Mouse (Mus musculus) stomach, embryonic 14.5 days (tissue): ENCODE measurements around the gene Mup5. TPM values are rescaled to one million over a fixed set of nuclear protein-coding genes. Genes with fewer than 3 reads are reported as not detected.
"Not testable (repeated sequence)": the region's sequence is repeated elsewhere in the genome, so short reads cannot be mapped to it uniquely, and the experiment has no call there.

Experiments used
- ATAC-seq: fragments of 200-750 bp; cut with Nextera tagmentation; 2 replicates; pipeline ENCODE4 v1.8.0; 2017; ENCODE audit warnings: low read depth, moderate TSS enrichment; ENCODE audit not compliant: insufficient number of reproducible peaks, insufficient read depth, low FRiP score
- H3K27ac ChIP-seq: fragments of 300-500 bp; sonication (generic); 2 replicates; pipeline ENCODE4 v1.5.1; 2014; ENCODE audit warnings: mild to moderate bottlenecking, low read length, moderate library complexity, mixed read lengths
- H3K27me3 ChIP-seq: fragments of 300-500 bp; sonication (generic); 2 replicates; pipeline ENCODE4 v1.6.1; 2014; ENCODE audit warnings: low read length, control low read depth, mixed read lengths; ENCODE audit not compliant: control insufficient read depth, insufficient read depth
- H3K36me3 ChIP-seq: fragments of 300-500 bp; sonication (generic); 2 replicates; pipeline ENCODE4 v1.6.1; 2014; ENCODE audit warnings: mild to moderate bottlenecking, control low read depth, low read length, moderate library complexity, mixed read lengths; ENCODE audit not compliant: control insufficient read depth, insufficient read depth
- H3K4me1 ChIP-seq: fragments of 300-500 bp; sonication (generic); 2 replicates; pipeline ENCODE4 v1.6.1; 2014; ENCODE audit warnings: low read length, control low read depth, mixed read lengths; ENCODE audit not compliant: control insufficient read depth, insufficient read depth
- H3K4me2 ChIP-seq: fragments of 300-500 bp; sonication (generic); replicated peaks from 2 replicates; pipeline ENCODE4 v1.6.1; 2014; ENCODE audit warnings: low read depth, low read length, control low read depth
- H3K4me3 ChIP-seq: fragments of 300-500 bp; sonication (generic); 2 replicates; pipeline ENCODE4 v1.5.1; 2014; ENCODE audit warnings: low read depth, low read length, control low read depth
- H3K9ac ChIP-seq: fragments of 300-500 bp; sonication (generic); replicated peaks from 2 replicates; pipeline ENCODE4 v1.6.1; 2014; ENCODE audit warnings: low read depth, mild to moderate bottlenecking, control low read depth, low read length, moderate library complexity, mixed read lengths
- H3K9me3 ChIP-seq: fragments of 300-500 bp; sonication (generic); 2 replicates; pipeline ENCODE4 v1.6.1; 2016; ENCODE audit warnings: low read depth, low read length, control low read depth; ENCODE audit not compliant: control insufficient read depth
- WGBS: fragments of 180-500 bp; shearing (Covaris S2); extraction: QIAGEN DNeasy Blood & Tissue Kit; methylation state at CpG from one replicate; pipeline ENCODE4 v1.1.7; 2014; 5-methylcytosine and 5-hydroxymethylcytosine counted together
- polyA plus RNA-seq: library from polyadenylated mRNA; unstranded; fragments of >200 nt; fragmentation: Nextera tagmentation; extraction: Ambion mirVana; gene quantifications from 2 replicates; pipeline ENCODE4 v1.2.1, GENCODE M21; 2014

Mup5 gene
- polyA plus RNA-seq, 1 experiment from 2014 or later: not detected

DNA sequence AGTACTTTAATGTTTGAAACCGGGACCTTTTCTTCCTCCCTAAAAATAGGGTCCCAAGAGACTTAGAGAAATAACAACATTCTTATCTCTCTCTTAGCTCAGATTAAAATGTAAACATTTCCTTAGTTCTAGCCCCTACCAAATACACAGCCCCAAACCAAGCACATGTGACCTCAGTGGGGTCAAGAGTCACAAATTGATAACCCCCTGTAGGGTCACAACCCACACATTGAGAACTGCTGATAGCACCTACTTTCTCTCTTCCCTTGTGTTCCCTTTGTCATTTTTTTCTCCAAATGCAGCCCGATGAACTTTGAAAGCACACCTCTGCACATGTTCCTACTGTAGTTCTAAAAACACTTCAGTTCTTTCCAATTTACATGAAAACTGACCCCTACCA, 19.4 kb downstream of the Mup5 start:
- Histone ChIP-seq H3K27me3 (no peaks in the 10 kb centered on the region), H3K4me1 (no peaks in the 10 kb centered on the region), H3K36me3 (no peaks in the 10 kb centered on the region), H3K9me3 (no peaks in the 10 kb centered on the region), H3K4me3 (no peak overlapping the region), H3K9ac (no peak overlapping the region), H3K27ac (no peak overlapping the region), H3K4me2 (no peak overlapping the region)
- ATAC-seq: peak; percentile 37; the same call in 1 of the 2 replicates
- WGBS: 18% methylated on average over 2 of the region's 2 CpGs

DNA sequence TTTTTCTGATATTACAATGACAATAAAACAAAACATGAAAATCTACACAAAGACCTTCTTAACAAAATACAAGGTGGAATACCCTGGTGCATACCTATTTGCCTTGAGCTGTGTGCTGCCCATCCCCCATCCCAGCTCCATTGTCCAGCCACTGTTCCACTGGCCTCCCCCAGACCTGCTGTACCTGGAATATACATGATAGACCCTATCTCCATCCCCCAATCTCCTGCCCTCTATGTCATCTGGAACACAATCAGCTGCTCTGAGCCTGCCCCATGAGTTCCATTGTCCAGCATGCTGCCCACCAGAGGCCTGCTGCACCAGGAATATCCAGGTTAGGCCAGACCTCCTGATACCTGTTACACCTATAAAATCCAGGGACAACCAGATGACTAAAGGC, 21.6 kb downstream of the Mup5 start:
- Histone ChIP-seq H3K27me3 (no peaks in the 10 kb centered on the region), H3K4me3 (no peak overlapping the region), H3K9ac (no peak overlapping the region), H3K27ac (no peak overlapping the region), H3K4me2 (no peak overlapping the region), H3K4me1 (no peaks in the 10 kb centered on the region), H3K9me3 (no peaks in the 10 kb centered on the region), H3K36me3 (no peaks in the 10 kb centered on the region)
- ATAC-seq: peak; percentile 33; the same call in 1 of the 2 replicates

DNA sequence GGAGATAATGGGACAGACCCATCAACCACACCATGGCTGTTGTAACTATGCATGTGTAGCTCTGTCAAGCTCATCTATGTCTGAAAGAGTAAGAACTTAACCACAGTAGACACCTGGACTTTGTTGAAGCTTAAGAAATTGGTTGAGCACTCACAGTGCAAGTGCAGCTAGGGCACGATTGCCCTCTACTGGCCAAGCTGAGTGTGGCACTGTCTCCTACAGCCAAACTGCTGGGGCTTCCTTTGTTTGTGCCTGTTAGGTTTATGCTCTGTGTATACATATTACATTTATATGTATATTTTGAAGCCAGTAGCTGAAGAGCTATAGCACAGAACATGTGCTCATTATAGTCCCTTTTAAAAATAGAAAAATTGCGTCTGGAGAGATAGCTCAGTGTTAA, 23.8 kb downstream of the Mup5 start:
- not testable (repeated sequence) for H3K4me1 ChIP-seq, H3K27me3 ChIP-seq, ATAC-seq, H3K36me3 ChIP-seq, H3K4me2 ChIP-seq, H3K27ac ChIP-seq, H3K9ac ChIP-seq, H3K9me3 ChIP-seq, H3K4me3 ChIP-seq
- WGBS: 18% methylated on average over 2 of the region's 2 CpGs

DNA sequence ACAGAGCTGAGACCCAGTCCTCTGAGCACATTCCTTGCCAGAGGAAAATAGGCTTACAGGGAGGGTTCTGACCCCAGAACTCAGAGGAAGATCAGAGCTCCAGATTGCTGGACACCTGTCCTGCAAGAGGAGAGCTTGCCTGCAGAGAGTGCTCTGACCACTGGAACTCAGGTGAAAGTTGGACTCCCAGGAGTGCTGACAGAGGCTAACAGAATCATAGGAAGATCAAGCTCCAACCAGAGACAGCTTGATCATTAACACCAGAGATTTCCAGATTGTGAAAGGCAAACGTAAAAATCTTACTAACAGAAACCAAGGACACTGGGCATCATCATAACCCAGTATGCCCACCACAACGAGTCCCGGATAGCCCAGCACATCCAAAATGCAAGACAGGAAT, 26.1 kb downstream of the Mup5 start:
- WGBS: 85% methylated on average over 3 of the region's 3 CpGs
- H3K9me3 ChIP-seq, H3K27ac ChIP-seq: not testable (repeated sequence)

DNA sequence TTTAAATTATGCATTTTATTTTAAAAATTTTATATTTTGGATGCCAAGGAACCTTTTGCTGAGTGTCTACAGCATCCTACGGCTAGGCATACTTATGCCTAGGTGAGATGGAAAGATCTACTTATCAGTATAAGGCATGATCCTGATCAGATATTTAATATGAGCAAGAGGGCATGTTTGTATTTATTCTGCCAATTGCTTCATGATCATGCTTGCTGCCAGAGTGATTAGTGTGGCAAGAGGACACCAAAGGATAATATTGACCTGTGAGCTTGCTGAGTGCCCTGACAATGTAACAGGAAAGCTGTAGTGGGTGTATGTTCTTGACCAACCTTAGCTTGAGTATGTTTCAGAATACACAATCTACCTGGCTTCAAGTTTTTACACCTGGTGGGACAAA, 45.3 kb downstream of the Mup5 start:
- not testable (repeated sequence) for H3K4me1 ChIP-seq, H3K27ac ChIP-seq, H3K27me3 ChIP-seq, H3K9ac ChIP-seq, ATAC-seq, H3K9me3 ChIP-seq, H3K4me2 ChIP-seq, H3K36me3 ChIP-seq, H3K4me3 ChIP-seq
- WGBS: 81% methylated on average over 1 of the region's 1 CpGs

More for the DNA sequence above, 26.1 kb downstream of the Mup5 start:
- H3K4me2 ChIP-seq, H3K4me3 ChIP-seq, ATAC-seq, H3K27me3 ChIP-seq, H3K9ac ChIP-seq, H3K36me3 ChIP-seq, H3K4me1 ChIP-seq: not testable (repeated sequence)

DNA sequence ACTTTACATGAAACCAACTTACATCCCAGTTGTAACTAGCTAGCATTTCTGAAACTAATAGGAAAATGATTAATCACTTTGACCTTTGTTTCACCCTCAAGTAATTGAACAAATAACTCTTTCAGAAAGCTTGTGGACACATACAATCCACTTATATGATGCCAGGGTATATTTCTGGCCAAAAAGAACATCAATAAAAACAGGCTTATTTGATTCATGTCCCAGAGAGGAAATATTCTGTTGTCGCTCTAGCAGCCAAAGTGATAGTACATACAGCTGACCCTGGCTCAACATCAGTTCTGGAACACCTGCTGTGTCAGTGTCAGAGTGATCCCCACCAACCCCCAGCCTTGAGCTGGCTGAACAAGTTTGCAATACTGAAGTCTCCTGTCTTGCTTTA, 50.8 kb downstream of the Mup5 start:
- H3K9me3 ChIP-seq, H3K27ac ChIP-seq, H3K36me3 ChIP-seq, H3K4me1 ChIP-seq, H3K4me2 ChIP-seq, H3K4me3 ChIP-seq, ATAC-seq, H3K27me3 ChIP-seq, H3K9ac ChIP-seq: not testable (repeated sequence)
- 41% methylated on average over 1 of the region's 1 CpGs for WGBS

DNA sequence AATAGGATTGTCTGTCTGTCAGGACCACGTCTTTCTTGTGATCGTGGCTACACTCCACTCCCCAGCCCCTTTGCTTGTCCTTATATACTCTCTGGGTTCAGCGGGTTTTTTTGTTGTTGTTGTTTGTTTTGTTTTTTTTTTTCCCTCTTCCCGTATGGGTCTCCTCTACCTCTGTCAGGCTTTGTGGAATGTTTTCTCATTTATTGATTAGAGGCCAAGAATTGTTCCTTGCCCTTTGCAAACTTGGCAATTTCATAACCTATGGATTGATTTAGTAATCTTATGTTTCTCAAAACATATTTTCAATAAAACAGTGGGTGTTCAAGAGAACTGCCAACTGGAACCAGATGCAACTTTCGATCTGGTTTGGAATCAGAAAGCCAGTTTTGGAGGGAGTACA, 52.9 kb downstream of the Mup5 start, which contains the start of gene Mup19:
Gene Mup19 (minus strand): TSS at position 101 of the 400 bp plus-strand sequence.
- H3K4me1 ChIP-seq, H3K9me3 ChIP-seq, H3K27ac ChIP-seq, H3K27me3 ChIP-seq, H3K4me3 ChIP-seq, H3K4me2 ChIP-seq, H3K9ac ChIP-seq, ATAC-seq, H3K36me3 ChIP-seq: not testable (repeated sequence)
- WGBS: 100% methylated on average over 1 of the region's 5 CpGs

Other genes with a start within 250 kb of the Mup5 start
- not detected in 2 replicates for gene Mup17, start 239.4 kb downstream of the Mup5 start, polyA plus RNA-seq
- gene Mup18, start 161.1 kb downstream of the Mup5 start, polyA plus RNA-seq: not detected in 2 replicates
- gene Mup19, start 53.0 kb downstream of the Mup5 start, polyA plus RNA-seq: not detected in 2 replicates
- not detected in 2 replicates for gene Mup20, start 218.9 kb upstream of the Mup5 start, polyA plus RNA-seq